Mouse (Mus musculus) hindbrain, embryonic 10.5 days (tissue): ENCODE measurements around the gene Bid. TPM values are rescaled to one million over a fixed set of nuclear protein-coding genes. Genes with fewer than 3 reads are reported as not detected.
A peak's percentile ranks its signal among the peaks of the same experiment; 100 is the strongest.
"Not testable (repeated sequence)": the region's sequence is repeated elsewhere in the genome, so short reads cannot be mapped to it uniquely, and the experiment has no call there.

Source experiments
- DNase-seq: peaks from one replicate; pipeline ENCODE4 v3.0.0-alpha.2; 2017; ENCODE audit warnings: low spot score
- H3K27ac ChIP-seq: fragments of 300-500 bp; sonication (generic); 2 replicates; pipeline ENCODE4 v1.5.1; 2016; ENCODE audit warnings: mild to moderate bottlenecking, moderate library complexity
- H3K27me3 ChIP-seq: fragments of 300-500 bp; sonication (generic); 2 replicates; pipeline ENCODE4 v1.6.1; 2016; ENCODE audit warnings: mild to moderate bottlenecking; ENCODE audit not compliant: poor library complexity, insufficient read depth, severe bottlenecking
- H3K36me3 ChIP-seq: fragments of 300-500 bp; sonication (generic); 2 replicates; pipeline ENCODE4 v1.6.1; 2016; ENCODE audit warnings: mild to moderate bottlenecking, moderate library complexity
- H3K4me1 ChIP-seq: fragments of 300-500 bp; sonication (generic); replicated peaks from 2 replicates; pipeline ENCODE4 v1.6.1; 2016; ENCODE audit warnings: mild to moderate bottlenecking
- H3K4me3 ChIP-seq: fragments of 300-500 bp; sonication (generic); 2 replicates; pipeline ENCODE4 v1.5.1; 2016; ENCODE audit warnings: mild to moderate bottlenecking, moderate library complexity
- H3K9me3 ChIP-seq: fragments of 300-500 bp; sonication (generic); 2 replicates; pipeline ENCODE4 v1.6.1; 2016; ENCODE audit warnings: mild to moderate bottlenecking, moderate library complexity
- WGBS: fragments of 180-500 bp; shearing (Covaris S2); methylation state at CpG from one replicate; pipeline ENCODE4 v1.1.7; 2016; 5-methylcytosine and 5-hydroxymethylcytosine counted together
- polyA plus RNA-seq: library from polyadenylated mRNA; unstranded; fragments of >200 nt; fragmentation: Nextera tagmentation; extraction: Ambion mirVana; gene quantifications from 2 replicates; pipeline ENCODE4 v1.2.1, GENCODE M21; 2016

Gene Bid
- polyA plus RNA-seq, 1 experiment from 2014 or later: 15.7 TPM

GRCm38 (mm10) chr6:120930450-120931306 is 14.0 kb upstream of the Bid start:
- WGBS: 94% methylated on average over 6 of the region's 6 CpGs
- no peak for DNase-seq

GRCm38 (mm10) chr6:120929421-120929820 is 12.8 kb upstream of the Bid start:
- WGBS: 60% methylated on average over 1 of the region's 1 CpGs
- Histone ChIP-seq H3K9me3 (no peaks in the 10 kb centered on the region), H3K27me3 (no peaks in the 10 kb centered on the region), H3K36me3 (peaks cover 30% of the 10 kb centered on the region), H3K4me1 (no peaks in the 10 kb centered on the region), H3K27ac (no peak overlapping the region), H3K4me3 (no peak overlapping the region)
- DNase-seq: no peak

More at GRCm38 (mm10) chr6:120930450-120931306, 14.0 kb upstream of the Bid start:
- Histone ChIP-seq H3K9me3 (no peaks in the 10 kb centered on the region), H3K4me3 (no peak overlapping the region), H3K4me1 (no peaks in the 10 kb centered on the region), H3K27ac (no peak overlapping the region), H3K36me3 (peaks cover 37% of the 10 kb centered on the region), H3K27me3 (no peaks in the 10 kb centered on the region)

GRCm38 (mm10) chr6:120927765-120928164 is 11.1 kb upstream of the Bid start:
- Histone ChIP-seq H3K36me3 (peaks cover 15% of the 10 kb centered on the region), H3K4me3 (no peak overlapping the region), H3K27ac (no peak overlapping the region), H3K4me1 (no peaks in the 10 kb centered on the region), H3K27me3 (no peaks in the 10 kb centered on the region), H3K9me3 (no peaks in the 10 kb centered on the region)
- no peak for DNase-seq
- 84% methylated on average over 3 of the region's 3 CpGs for WGBS

GRCm38 (mm10) chr6:120926880-120927279 is 10.2 kb upstream of the Bid start:
- Histone ChIP-seq H3K36me3 (peaks cover 6% of the 10 kb centered on the region), H3K9me3 (0 out of 2 replicates have a peak, but pooled peaks cover under 1% of the 10 kb centered on the region), H3K27ac (no peak overlapping the region), H3K27me3 (no peaks in the 10 kb centered on the region), H3K4me1 (no peaks in the 10 kb centered on the region), H3K4me3 (no peak overlapping the region)
- WGBS: 62% methylated on average over 2 of the region's 2 CpGs
- no peak for DNase-seq

GRCm38 (mm10) chr6:120924791-120925321 is 8.2 kb upstream of the Bid start:
- DNase-seq, H3K36me3 ChIP-seq, H3K27ac ChIP-seq, H3K9me3 ChIP-seq, H3K27me3 ChIP-seq, H3K4me1 ChIP-seq, H3K4me3 ChIP-seq: not testable (repeated sequence)
- WGBS: 67% methylated on average over 2 of the region's 2 CpGs

- peaks cover 22% of the 10 kb centered on the region for H3K4me1 ChIP-seq
- DNase-seq: no peak
- 51% methylated on average over 3 of the region's 3 CpGs for WGBS
Observed at GRCm38 (mm10) chr6:120917975-120918374, 1.3 kb upstream of the Bid start.

GRCm38 (mm10) chr6:120916972-120917881 is 574 bp upstream of the Bid start:
- WGBS: 30% methylated on average over 10 of the region's 14 CpGs

More at GRCm38 (mm10) chr6:120917975-120918374, 1.3 kb upstream of the Bid start:
- H3K4me3 ChIP-seq: no peak overlapping the region
- no peak overlapping the region for H3K27ac ChIP-seq
- H3K9me3 ChIP-seq: 0 out of 2 replicates have a peak, but pooled peaks cover 4% of the 10 kb centered on the region
- peaks cover 19% of the 10 kb centered on the region for H3K27me3 ChIP-seq
- H3K36me3 ChIP-seq: no peaks in the 10 kb centered on the region

GRCm38 (mm10) chr6:120915649-120915975 is 1.0 kb downstream of the Bid start:
- no peak for DNase-seq
- WGBS: 28% methylated on average over 2 of the region's 2 CpGs
- no peaks in the 10 kb centered on the region for H3K36me3 ChIP-seq
- no peak overlapping the region for H3K27ac ChIP-seq
- peak overlapping the region; percentile 77; the same call in 1 of the 2 replicates for H3K4me3 ChIP-seq
- peaks cover 19% of the 10 kb centered on the region for H3K27me3 ChIP-seq
- peaks cover 26% of the 10 kb centered on the region for H3K4me1 ChIP-seq
- H3K9me3 ChIP-seq: no peaks in the 10 kb centered on the region

More at GRCm38 (mm10) chr6:120916972-120917881, 574 bp upstream of the Bid start:
- DNase-seq, H3K36me3 ChIP-seq, H3K9me3 ChIP-seq: not testable (repeated sequence)
- H3K4me1 ChIP-seq: peaks cover 23% of the 10 kb centered on the region
- peaks cover 19% of the 10 kb centered on the region for H3K27me3 ChIP-seq
- H3K4me3 ChIP-seq: peak overlapping the region; percentile 77
- peak overlapping the region; percentile 79 for H3K27ac ChIP-seq

GRCm38 (mm10) chr6:120914911-120915648 is 1.6 kb downstream of the Bid start:
- 44% methylated on average over 9 of the region's 9 CpGs for WGBS
- peak overlapping the region; percentile 77; the same call in 1 of the 2 replicates for H3K4me3 ChIP-seq
- peak; percentile 23 for DNase-seq
- H3K27ac ChIP-seq: no peak overlapping the region
- H3K9me3 ChIP-seq: no peaks in the 10 kb centered on the region
- H3K36me3 ChIP-seq: no peaks in the 10 kb centered on the region
- peaks cover 19% of the 10 kb centered on the region for H3K27me3 ChIP-seq
- peaks cover 26% of the 10 kb centered on the region for H3K4me1 ChIP-seq

GRCm38 (mm10) chr6:120914533-120914910 is 2.1 kb downstream of the Bid start:
- 83% methylated on average over 4 of the region's 4 CpGs for WGBS
- Histone ChIP-seq H3K27ac (no peak overlapping the region), H3K4me1 (peaks cover 26% of the 10 kb centered on the region), H3K36me3 (no peaks in the 10 kb centered on the region), H3K4me3 (no peak overlapping the region), H3K27me3 (peaks cover 19% of the 10 kb centered on the region), H3K9me3 (no peaks in the 10 kb centered on the region)
- no peak for DNase-seq

GRCm38 (mm10) chr6:120913783-120914182 is 2.9 kb downstream of the Bid start:
- H3K27ac ChIP-seq: no peak overlapping the region
- H3K36me3 ChIP-seq: no peaks in the 10 kb centered on the region
- 84% methylated on average over 8 of the region's 8 CpGs for WGBS

GRCm38 (mm10) chr6:120912931-120913330 is 3.7 kb downstream of the Bid start:
- DNase-seq: no peak
- no peak overlapping the region for H3K4me3 ChIP-seq
- no peaks in the 10 kb centered on the region for H3K9me3 ChIP-seq
- no peaks in the 10 kb centered on the region for H3K36me3 ChIP-seq
- H3K27me3 ChIP-seq: peaks cover 19% of the 10 kb centered on the region
- 83% methylated on average over 2 of the region's 2 CpGs for WGBS
- H3K27ac ChIP-seq: no peak overlapping the region
- H3K4me1 ChIP-seq: peaks cover 26% of the 10 kb centered on the region

More at GRCm38 (mm10) chr6:120913783-120914182, 2.9 kb downstream of the Bid start:
- Histone ChIP-seq H3K4me1 (peaks cover 26% of the 10 kb centered on the region), H3K27me3 (peaks cover 19% of the 10 kb centered on the region), H3K4me3 (no peak overlapping the region), H3K9me3 (no peaks in the 10 kb centered on the region)
- no peak for DNase-seq
